Mouse (Mus musculus): ENCODE measurements around the gene Cfap97. TPM values are rescaled to one million over a fixed set of nuclear protein-coding genes. Genes with fewer than 3 reads are reported as not detected.
A peak's percentile ranks its signal among the peaks of the same experiment; 100 is the strongest.

Gene Cfap97
- total and polyA plus RNA-seq, 3 experiments: 8.5 to 9.3 TPM; not detected in 1

DNA sequence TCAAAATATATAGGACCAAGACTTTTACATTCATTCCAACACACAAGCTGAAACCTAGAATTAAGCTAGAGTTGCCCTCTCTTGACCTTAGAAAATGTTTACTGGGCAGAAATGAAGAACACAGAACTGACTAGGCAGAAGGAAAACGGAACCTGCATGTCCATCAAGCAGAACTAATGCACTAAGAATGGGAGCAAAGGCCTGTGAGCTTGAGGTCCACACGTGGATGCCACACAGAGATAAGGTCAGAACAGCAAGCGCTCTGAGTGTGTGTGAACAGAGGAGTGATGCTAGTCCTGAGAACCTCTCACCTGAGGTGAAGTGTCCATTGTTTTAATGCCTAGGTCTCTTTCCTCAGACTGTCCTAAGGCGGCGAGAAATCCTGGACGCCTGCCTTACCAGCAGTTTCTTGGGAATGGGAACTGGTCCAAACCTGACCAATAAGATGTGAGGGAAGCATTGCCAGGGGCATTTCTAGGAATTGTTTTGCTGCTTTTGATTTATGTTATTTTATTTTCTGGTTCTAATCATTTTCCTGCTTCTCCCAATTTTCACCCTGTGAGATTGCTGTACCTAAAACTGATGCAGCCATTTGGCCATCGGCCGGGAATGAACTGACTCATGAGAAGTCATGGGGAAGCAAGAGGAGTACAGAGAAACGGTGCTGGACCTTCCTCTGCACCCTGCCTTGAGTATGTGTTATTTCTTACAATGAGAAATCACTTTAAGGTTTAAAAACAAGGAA, 11.0 kb upstream of the Cfap97 start:
- no peak for TF ChIP-seq CHD1 (IDR thresholded peaks at IDR 0.05; ENCODE audit: low read depth, low read length)
- TF ChIP-seq KAT2A (conservative IDR thresholded peaks at IDR 0.05; ENCODE audit: low read depth, low read length): no peak
- no peak for TF ChIP-seq USF1 (IDR thresholded peaks at IDR 0.05; ENCODE audit: low read depth, low read length)
- TF ChIP-seq UBTF (IDR thresholded peaks at IDR 0.05; ENCODE audit: borderline replicate concordance, insufficient read depth, low read depth, low read length): no peak
- H3K4me3 ChIP-seq (ENCODE audit: control insufficient read depth in 1 of 2, insufficient read depth in 1 of 2, low read depth in 2 of 2, low read length in 2 of 2): no peak overlapping the region
- peaks cover 0 to 20% of the 10 kb centered on the region in 2 experiments for H3K36me3 ChIP-seq (ENCODE audit: control insufficient read depth in 1 of 2, insufficient read depth in 2 of 2, low read length in 2 of 2)
- H3K79me2 ChIP-seq (ENCODE audit: control insufficient read depth, insufficient read depth, low read length, poor library complexity): peaks cover 10% of the 10 kb centered on the region
- no peaks in the 10 kb centered on the region for H3K9me3 ChIP-seq (replicated peaks; ENCODE audit: insufficient read depth, low read length)
- H3K27me3 ChIP-seq (ENCODE audit: control insufficient read depth in 1 of 2, insufficient read depth in 2 of 2, low read length in 2 of 2): no peaks in the 10 kb centered on the region
- H3K27ac ChIP-seq (ENCODE audit: control insufficient read depth, low read depth, low read length): no peak overlapping the region
- peaks cover 4 to 17% of the 10 kb centered on the region in 2 experiments for H3K4me1 ChIP-seq (ENCODE audit: control insufficient read depth in 1 of 2, insufficient read depth in 2 of 2, low read length in 2 of 2)
- no peak overlapping the region for H3K9ac ChIP-seq (ENCODE audit: control insufficient read depth, low read depth, low read length, poor library complexity, severe bottlenecking)
- no peak for DNase-seq (ENCODE audit: low read depth, low spot score)

DNA sequence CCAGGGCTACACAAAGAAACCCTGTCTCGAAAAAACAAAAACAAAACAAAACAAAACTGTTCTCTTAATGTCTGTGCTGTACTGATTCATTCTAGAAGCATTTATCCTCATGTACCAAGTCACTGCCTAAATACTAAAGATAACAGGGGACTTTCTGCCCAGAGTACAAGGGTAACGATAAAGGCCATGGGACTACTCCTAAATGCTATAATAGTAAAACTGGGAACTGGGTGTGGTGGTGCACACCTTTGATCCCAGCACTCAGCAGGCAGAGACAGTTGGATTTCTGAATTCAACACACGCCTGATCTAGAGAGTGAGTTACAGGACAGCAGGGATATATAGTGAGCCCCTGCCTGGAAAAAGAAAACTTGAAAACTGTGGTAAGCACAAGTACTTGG, 9.9 kb upstream of the Cfap97 start:
- H3K9ac ChIP-seq (ENCODE audit: control insufficient read depth, low read depth, low read length, poor library complexity, severe bottlenecking): no peak overlapping the region

DNA sequence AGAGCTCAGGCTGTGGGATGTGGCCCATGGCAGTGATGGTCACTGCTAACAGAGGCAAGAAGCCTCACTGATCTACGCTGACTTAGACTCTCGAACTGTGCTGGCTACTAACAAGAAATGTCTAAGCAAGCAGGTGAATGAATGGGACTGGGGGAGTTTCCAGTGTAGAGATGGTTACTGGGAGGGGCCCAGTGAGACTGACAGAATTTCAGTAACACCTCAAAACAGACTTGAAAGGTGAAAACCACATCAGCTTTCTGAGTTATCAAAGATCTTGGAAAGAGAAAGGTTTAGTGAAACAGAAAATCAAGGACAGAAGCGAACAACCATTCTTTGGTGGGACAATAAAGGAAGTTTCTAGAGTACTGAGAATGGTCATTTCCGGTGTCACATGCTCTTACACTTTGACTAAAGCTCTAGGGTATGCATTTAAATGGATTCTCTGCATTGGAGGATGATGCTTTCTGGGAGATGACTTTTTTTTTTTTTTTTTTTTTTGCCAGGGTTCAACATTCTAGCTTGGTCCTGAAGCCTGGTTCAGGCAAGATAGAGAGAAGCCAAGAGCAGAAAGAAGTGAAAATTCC, 9.0 kb upstream of the Cfap97 start:
- no peaks in the 10 kb centered on the region for H3K27me3 ChIP-seq (ENCODE audit: control insufficient read depth in 1 of 2, insufficient read depth in 2 of 2, low read length in 2 of 2)
- no peak for DNase-seq (ENCODE audit: low read depth, low spot score)
- no peak for TF ChIP-seq MEF2A (IDR thresholded peaks at IDR 0.05; ENCODE audit: extremely low read depth, insufficient replicate concordance, low read depth, low read length, poor library complexity, severe bottlenecking)
- no peak for TF ChIP-seq KAT2A (conservative IDR thresholded peaks at IDR 0.05; ENCODE audit: low read depth, low read length)
- peak; percentile 32; the same call in 1 of the 2 replicates for TF ChIP-seq ZNF384 (IDR thresholded peaks at IDR 0.05; ENCODE audit: low read depth, low read length)
- no peak for TF ChIP-seq TCF12 (IDR thresholded peaks at IDR 0.05; ENCODE audit: low read depth, low read length)
- TF ChIP-seq MAX (IDR thresholded peaks at IDR 0.05; ENCODE audit: low read length): no peak
- no peak for TF ChIP-seq JUND (IDR thresholded peaks at IDR 0.05; ENCODE audit: low read depth, low read length)
- no peak for TF ChIP-seq USF2 (IDR thresholded peaks at IDR 0.05; ENCODE audit: borderline replicate concordance in 1 of 2, insufficient read depth in 1 of 2, low read depth in 1 of 2, low read length in 2 of 2)
- TF ChIP-seq HCFC1 (IDR thresholded peaks at IDR 0.05; ENCODE audit: low read depth, low read length): no peak
- peaks cover 17% of the 10 kb centered on the region for H3K79me2 ChIP-seq (ENCODE audit: control insufficient read depth, insufficient read depth, low read length, poor library complexity)
- H3K36me3 ChIP-seq (ENCODE audit: control insufficient read depth in 1 of 2, insufficient read depth in 2 of 2, low read length in 2 of 2): peaks cover 0 to 24% of the 10 kb centered on the region in 2 experiments; a peak in 3 of 4 replicates
- no peak overlapping the region for H3K9ac ChIP-seq (ENCODE audit: control insufficient read depth, low read depth, low read length, poor library complexity, severe bottlenecking)
- H3K4me1 ChIP-seq (ENCODE audit: control insufficient read depth in 1 of 2, insufficient read depth in 2 of 2, low read length in 2 of 2): peaks cover 10 to 22% of the 10 kb centered on the region in 2 experiments
- H3K4me3 ChIP-seq (ENCODE audit: control insufficient read depth in 1 of 2, insufficient read depth in 1 of 2, low read depth in 2 of 2, low read length in 2 of 2): no peak overlapping the region
- H3K27ac ChIP-seq (ENCODE audit: control insufficient read depth, low read depth, low read length): no peak overlapping the region
- no peaks in the 10 kb centered on the region for H3K9me3 ChIP-seq (replicated peaks; ENCODE audit: insufficient read depth, low read length)

More for the DNA sequence above, 9.9 kb upstream of the Cfap97 start:
- no peaks in the 10 kb centered on the region for H3K9me3 ChIP-seq (replicated peaks; ENCODE audit: insufficient read depth, low read length)
- H3K4me3 ChIP-seq (ENCODE audit: control insufficient read depth in 1 of 2, insufficient read depth in 1 of 2, low read depth in 2 of 2, low read length in 2 of 2): no peak overlapping the region
- no peak for TF ChIP-seq RCOR1 (IDR thresholded peaks at IDR 0.05; ENCODE audit: low read depth, low read length)
- TF ChIP-seq POLR2AphosphoS5 (IDR thresholded peaks at IDR 0.05; ENCODE audit: borderline replicate concordance, low read depth, low read length): no peak
- no peak for TF ChIP-seq ZMIZ1 (IDR thresholded peaks at IDR 0.05; ENCODE audit: low read depth, low read length)
- no peak for TF ChIP-seq USF2 (IDR thresholded peaks at IDR 0.05; ENCODE audit: borderline replicate concordance in 1 of 2, insufficient read depth in 1 of 2, low read depth in 1 of 2, low read length in 2 of 2)
- no peak for TF ChIP-seq JUND (IDR thresholded peaks at IDR 0.05; ENCODE audit: low read depth, low read length)
- TF ChIP-seq ZNF384 (IDR thresholded peaks at IDR 0.05; ENCODE audit: low read depth, low read length): no peak
- no peak for TF ChIP-seq BHLHE40 (IDR thresholded peaks at IDR 0.05; ENCODE audit: borderline replicate concordance, low read depth, low read length)
- TF ChIP-seq GABPA (IDR thresholded peaks at IDR 0.05; ENCODE audit: low read depth, low read length): no peak
- no peak for TF ChIP-seq ELF1 (IDR thresholded peaks at IDR 0.05; ENCODE audit: low read depth, low read length)
- no peak for TF ChIP-seq MXI1 (IDR thresholded peaks at IDR 0.05; ENCODE audit: low read depth, low read length)
- no peak for TF ChIP-seq TCF12 (IDR thresholded peaks at IDR 0.05; ENCODE audit: low read depth, low read length)
- no peak for TF ChIP-seq POLR2AphosphoS2 (IDR thresholded peaks at IDR 0.05; ENCODE audit: low read length)
- TF ChIP-seq MAX (IDR thresholded peaks at IDR 0.05; ENCODE audit: low read length): no peak
- TF ChIP-seq HCFC1 (IDR thresholded peaks at IDR 0.05; ENCODE audit: low read depth, low read length): no peak
- TF ChIP-seq MYC (IDR thresholded peaks at IDR 0.05; ENCODE audit: low read depth, low read length): no peak
- H3K27ac ChIP-seq (ENCODE audit: control insufficient read depth, low read depth, low read length): no peak overlapping the region
- peaks cover 10 to 22% of the 10 kb centered on the region in 2 experiments for H3K4me1 ChIP-seq (ENCODE audit: control insufficient read depth in 1 of 2, insufficient read depth in 2 of 2, low read length in 2 of 2)
- peaks cover 0 to 24% of the 10 kb centered on the region in 2 experiments; a peak in 3 of 4 replicates for H3K36me3 ChIP-seq (ENCODE audit: control insufficient read depth in 1 of 2, insufficient read depth in 2 of 2, low read length in 2 of 2)
- no peaks in the 10 kb centered on the region for H3K27me3 ChIP-seq (ENCODE audit: control insufficient read depth in 1 of 2, insufficient read depth in 2 of 2, low read length in 2 of 2)
- peaks cover 14% of the 10 kb centered on the region for H3K79me2 ChIP-seq (ENCODE audit: control insufficient read depth, insufficient read depth, low read length, poor library complexity)
- DNase-seq (ENCODE audit: low read depth, low spot score): no peak

Measured in MEL (cell line).